Mouse (Mus musculus) 3134 (cell line): ENCODE measurements at regions not wholly inside any gene's neighbourhood (a gene's known extent, or its start where the extent isn't known, plus 50 kb on each side); places are given as distances from the start of the nearest gene placed in this dataset.

Source experiments
- DNase-seq: peaks from one replicate; pipeline ENCODE4 v3.0.0-alpha.2; 2011; ENCODE audit warnings: low spot score; ENCODE audit not compliant: insufficient read length; ENCODE audit errors: extremely low read depth

- no peak for DNase-seq
Measured at GRCm38 (mm10) chr5:75829850-75830625, 148.2 kb downstream of the Kdr start.

GRCm38 (mm10) chr5:75828332-75828731, 149.9 kb downstream of the Kdr start:
- no peak for DNase-seq

GRCm38 (mm10) chr5:75826283-75827098, 151.8 kb downstream of the Kdr start:
- no peak for DNase-seq

- DNase-seq, result no peak
Measured at GRCm38 (mm10) chr5:75825576-75825975, 152.7 kb downstream of the Kdr start.

- DNase-seq, result no peak
Measured at GRCm38 (mm10) chr5:75824660-75825059, 153.6 kb downstream of the Kdr start.

- no peak for DNase-seq
Measured at GRCm38 (mm10) chr5:75823646-75824045, 154.6 kb downstream of the Kdr start.

- no peak for DNase-seq
Measured at GRCm38 (mm10) chr5:75817396-75817795, 160.9 kb downstream of the Kdr start.

- no peak for DNase-seq
Measured at GRCm38 (mm10) chr5:75814393-75814984, 163.8 kb downstream of the Kdr start.

GRCm38 (mm10) chr5:75812686-75813085, 165.6 kb downstream of the Kdr start:
- DNase-seq, result no peak

- no peak for DNase-seq
Measured at GRCm38 (mm10) chr5:75808551-75809332, 169.5 kb downstream of the Kdr start.

GRCm38 (mm10) chr5:75805011-75805410, 173.2 kb downstream of the Kdr start:
- DNase-seq, result no peak

- no peak for DNase-seq
Measured at GRCm38 (mm10) chr5:75804340-75804739, 173.9 kb downstream of the Kdr start.

GRCm38 (mm10) chr5:75803012-75803411, 175.2 kb downstream of the Kdr start:
- no peak for DNase-seq

GRCm38 (mm10) chr5:75800040-75800989, 177.9 kb downstream of the Kdr start:
- DNase-seq, result no peak

- DNase-seq, result no peak
Measured at GRCm38 (mm10) chr5:75799627-75800026, 178.6 kb downstream of the Kdr start.

GRCm38 (mm10) chr5:75793184-75793583, 185.1 kb downstream of the Kdr start:
- DNase-seq, result no peak

- no peak for DNase-seq
Measured at GRCm38 (mm10) chr5:75791738-75792137, 186.5 kb downstream of the Kdr start.

- no peak for DNase-seq
Measured at GRCm38 (mm10) chr5:75788087-75788486, 190.2 kb downstream of the Kdr start.

GRCm38 (mm10) chr5:75786196-75786595, 192.1 kb downstream of the Kdr start:
- DNase-seq, result no peak
